Mouse (Mus musculus): ENCODE data around the gene Pak6. TPM values are rescaled to one million over a fixed set of nuclear protein-coding genes. Genes with fewer than 3 reads are reported as not detected.
A peak's percentile ranks its signal among the peaks of the same experiment; 100 is the strongest.

The Pak6 gene
- polyA plus RNA-seq, 2 experiments = 4.6 to 5.5 TPM

- ATAC-seq (ENCODE audit: low FRiP score, low read depth) = no peak
- Histone ChIP-seq H3K27ac (replicated peaks; ENCODE audit: low read depth, low read length) (no peak overlapping the region), H3K9ac (ENCODE audit: low read depth, low read length, severe bottlenecking) (no peak overlapping the region), H3K4me2 (replicated peaks; ENCODE audit: low read depth, low read length, severe bottlenecking) (no peak overlapping the region), H3K4me3 (replicated peaks; ENCODE audit: low read length) (no peak overlapping the region), H3K4me1 (ENCODE audit: control insufficient read depth, insufficient read depth, low read length) (peaks cover 10% of the 10 kb centered on the region), H3K27me3 (ENCODE audit: control insufficient read depth, insufficient read depth, low read length) (0 out of 2 replicates have a peak, but pooled peaks cover 4% of the 10 kb centered on the region), H3K9me3 (ENCODE audit: control insufficient read depth, low read length) (no peaks in the 10 kb centered on the region), H3K36me3 (ENCODE audit: control insufficient read depth, insufficient read depth, low read length) (no peaks in the 10 kb centered on the region)
- no peak for TF ChIP-seq POLR2A (IDR thresholded peaks at IDR 0.05; ENCODE audit: borderline replicate concordance, extremely low read depth, insufficient read depth, insufficient read length)
- DNase-seq (ENCODE audit: low spot score) = no peak
- WGBS = 24% methylated on average over 8 of the region's 8 CpGs
Measured at GRCm38 (mm10) chr2:118729816-118730621, 66.9 kb downstream of the Pak6 start.

GRCm38 (mm10) chr2:118730622-118730915 lies 67.5 kb downstream of the Pak6 start:
- no peaks in the 10 kb centered on the region for H3K9me3 ChIP-seq (ENCODE audit: control insufficient read depth, low read length)
- TF ChIP-seq POLR2A (IDR thresholded peaks at IDR 0.05; ENCODE audit: borderline replicate concordance, extremely low read depth, insufficient read depth, insufficient read length) = no peak
- peak; percentile 74 for DNase-seq (ENCODE audit: low spot score)
- 7% methylated on average over 3 of the region's 3 CpGs for WGBS
- ATAC-seq (ENCODE audit: low FRiP score, low read depth) = 0 out of 2 replicates have a peak, but pooled peaks have one; percentile 34
- H3K36me3 ChIP-seq (ENCODE audit: control insufficient read depth, insufficient read depth, low read length) = no peaks in the 10 kb centered on the region
- H3K27me3 ChIP-seq (ENCODE audit: control insufficient read depth, insufficient read depth, low read length) = 0 out of 2 replicates have a peak, but pooled peaks cover 4% of the 10 kb centered on the region
- H3K4me1 ChIP-seq (ENCODE audit: control insufficient read depth, insufficient read depth, low read length) = peaks cover 10% of the 10 kb centered on the region
- no peak overlapping the region for H3K4me3 ChIP-seq (replicated peaks; ENCODE audit: low read length)
- no peak overlapping the region for H3K9ac ChIP-seq (ENCODE audit: low read depth, low read length, severe bottlenecking)
- H3K27ac ChIP-seq (replicated peaks; ENCODE audit: low read depth, low read length) = no peak overlapping the region
- H3K4me2 ChIP-seq (replicated peaks; ENCODE audit: low read depth, low read length, severe bottlenecking) = no peak overlapping the region

- Histone ChIP-seq H3K4me2 (replicated peaks; ENCODE audit: low read depth, low read length, severe bottlenecking) (no peak overlapping the region), H3K9me3 (ENCODE audit: control insufficient read depth, low read length) (no peaks in the 10 kb centered on the region), H3K27me3 (ENCODE audit: control insufficient read depth, insufficient read depth, low read length) (0 out of 2 replicates have a peak, but pooled peaks cover 4% of the 10 kb centered on the region), H3K4me3 (replicated peaks; ENCODE audit: low read length) (no peak overlapping the region), H3K4me1 (ENCODE audit: control insufficient read depth, insufficient read depth, low read length) (peaks cover 10% of the 10 kb centered on the region), H3K36me3 (ENCODE audit: control insufficient read depth, insufficient read depth, low read length) (no peaks in the 10 kb centered on the region), H3K9ac (ENCODE audit: low read depth, low read length, severe bottlenecking) (no peak overlapping the region), H3K27ac (replicated peaks; ENCODE audit: low read depth, low read length) (no peak overlapping the region)
- DNase-seq (ENCODE audit: low spot score) (no peak), ATAC-seq (ENCODE audit: low FRiP score, low read depth) (no peak)
- WGBS = 84% methylated on average over 5 of the region's 5 CpGs
- no peak for TF ChIP-seq POLR2A (IDR thresholded peaks at IDR 0.05; ENCODE audit: borderline replicate concordance, extremely low read depth, insufficient read depth, insufficient read length)
Measured at GRCm38 (mm10) chr2:118731981-118732380, 68.9 kb downstream of the Pak6 start.

- no peak for TF ChIP-seq POLR2A (IDR thresholded peaks at IDR 0.05; ENCODE audit: borderline replicate concordance, extremely low read depth, insufficient read depth, insufficient read length)
Measured at GRCm38 (mm10) chr2:118733341-118733740, 70.2 kb downstream of the Pak6 start.

GRCm38 (mm10) chr2:118740341-118740740 lies 77.2 kb downstream of the Pak6 start:
- TF ChIP-seq POLR2A (IDR thresholded peaks at IDR 0.05; ENCODE audit: borderline replicate concordance, extremely low read depth, insufficient read depth, insufficient read length) = no peak
- Histone ChIP-seq H3K9ac (ENCODE audit: low read depth, low read length, severe bottlenecking) (no peak overlapping the region), H3K4me2 (replicated peaks; ENCODE audit: low read depth, low read length, severe bottlenecking) (no peak overlapping the region), H3K36me3 (ENCODE audit: control insufficient read depth, insufficient read depth, low read length) (no peaks in the 10 kb centered on the region), H3K4me1 (ENCODE audit: control insufficient read depth, insufficient read depth, low read length) (peaks cover 4% of the 10 kb centered on the region; the same call in 1 of the 2 replicates), H3K27ac (replicated peaks; ENCODE audit: low read depth, low read length) (no peak overlapping the region), H3K27me3 (ENCODE audit: control insufficient read depth, insufficient read depth, low read length) (0 out of 2 replicates have a peak, but pooled peaks cover 12% of the 10 kb centered on the region), H3K4me3 (replicated peaks; ENCODE audit: low read length) (no peak overlapping the region), H3K9me3 (ENCODE audit: control insufficient read depth, low read length) (no peaks in the 10 kb centered on the region)
- ATAC-seq (ENCODE audit: low FRiP score, low read depth) (no peak), DNase-seq (ENCODE audit: low spot score) (no peak)
- 72% methylated on average over 3 of the region's 3 CpGs for WGBS

More at GRCm38 (mm10) chr2:118733341-118733740, 70.2 kb downstream of the Pak6 start:
- Histone ChIP-seq H3K36me3 (ENCODE audit: control insufficient read depth, insufficient read depth, low read length) (no peaks in the 10 kb centered on the region), H3K27ac (replicated peaks; ENCODE audit: low read depth, low read length) (no peak overlapping the region), H3K9ac (ENCODE audit: low read depth, low read length, severe bottlenecking) (no peak overlapping the region), H3K9me3 (ENCODE audit: control insufficient read depth, low read length) (no peaks in the 10 kb centered on the region), H3K27me3 (ENCODE audit: control insufficient read depth, insufficient read depth, low read length) (0 out of 2 replicates have a peak, but pooled peaks cover 4% of the 10 kb centered on the region), H3K4me2 (replicated peaks; ENCODE audit: low read depth, low read length, severe bottlenecking) (no peak overlapping the region), H3K4me1 (ENCODE audit: control insufficient read depth, insufficient read depth, low read length) (peaks cover 5% of the 10 kb centered on the region), H3K4me3 (replicated peaks; ENCODE audit: low read length) (no peak overlapping the region)
- 33% methylated on average over 5 of the region's 5 CpGs for WGBS
- ATAC-seq (ENCODE audit: low FRiP score, low read depth) (no peak), DNase-seq (ENCODE audit: low spot score) (no peak)
